Mouse (Mus musculus): ENCODE data around the gene Slc26a6.

Gene Slc26a6

GRCm38 (mm10) chr9:108845390-108845789 lies 7.7 kb upstream of the Slc26a6 start:
- no peak for DNase-seq (ENCODE audit: low read depth, low spot score)

- no peak for DNase-seq (ENCODE audit: low read depth, low spot score)
These were observed 5.7 kb upstream of the Slc26a6 start for GRCm38 (mm10) chr9:108847374-108847773.

DNA sequence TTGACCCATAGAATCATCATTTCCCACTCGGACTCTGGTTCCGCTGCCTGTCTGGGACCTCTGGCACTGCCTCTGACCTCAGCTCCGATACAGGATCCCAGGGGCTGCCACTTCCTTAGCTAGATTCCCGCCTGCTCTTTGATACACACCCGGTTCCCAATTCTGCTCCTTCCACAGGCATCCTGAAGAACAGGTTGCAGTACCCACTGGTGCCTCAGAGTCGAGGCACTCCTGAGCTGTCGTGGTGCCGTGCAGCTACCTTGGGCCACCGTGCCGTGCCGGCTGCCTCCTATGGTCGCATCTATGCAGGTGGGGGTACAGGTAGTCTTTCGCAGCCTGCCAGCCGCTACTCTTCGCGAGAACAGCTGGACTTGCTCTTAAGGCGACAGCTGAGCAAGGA lies 4.7 kb upstream of the Slc26a6 start:
- no peak for DNase-seq (ENCODE audit: low read depth, low spot score)

DNA sequence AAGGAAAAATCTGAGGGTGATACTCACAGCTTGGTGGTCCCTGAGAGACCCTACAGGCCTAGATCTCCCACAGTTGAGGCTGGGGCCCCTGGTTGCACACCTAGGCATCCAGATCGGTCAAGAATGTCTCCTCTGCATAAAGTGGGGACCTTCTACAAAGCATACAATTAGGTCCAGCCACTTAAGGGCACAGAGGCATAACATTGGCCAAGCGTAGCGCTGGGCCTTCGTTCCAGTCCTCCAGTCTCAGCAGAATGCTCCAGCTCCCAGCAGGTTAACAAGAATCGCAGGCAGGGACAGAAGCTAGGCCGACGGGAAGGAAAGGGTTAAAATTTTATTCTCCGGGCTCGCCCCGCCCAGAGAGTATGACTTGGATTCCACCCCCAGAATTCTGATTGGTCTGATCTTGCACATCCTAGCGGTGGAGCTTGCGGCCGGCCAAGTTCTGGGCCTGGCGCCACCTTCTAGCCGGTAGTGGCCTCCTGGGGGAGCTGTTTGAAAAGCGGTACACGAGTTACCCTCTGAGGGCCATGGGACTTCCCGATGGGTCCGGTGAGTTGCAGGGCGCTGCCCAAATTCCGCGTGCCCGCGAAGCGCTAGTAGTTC lies 655 bp downstream of the Slc26a6 start:
- DNase-seq (ENCODE audit: low read depth, low spot score): peak; percentile 97

GRCm38 (mm10) chr9:108854241-108854696 lies 1.2 kb downstream of the Slc26a6 start:
- peak; percentile 95 for DNase-seq (ENCODE audit: low read depth, low spot score)

DNA sequence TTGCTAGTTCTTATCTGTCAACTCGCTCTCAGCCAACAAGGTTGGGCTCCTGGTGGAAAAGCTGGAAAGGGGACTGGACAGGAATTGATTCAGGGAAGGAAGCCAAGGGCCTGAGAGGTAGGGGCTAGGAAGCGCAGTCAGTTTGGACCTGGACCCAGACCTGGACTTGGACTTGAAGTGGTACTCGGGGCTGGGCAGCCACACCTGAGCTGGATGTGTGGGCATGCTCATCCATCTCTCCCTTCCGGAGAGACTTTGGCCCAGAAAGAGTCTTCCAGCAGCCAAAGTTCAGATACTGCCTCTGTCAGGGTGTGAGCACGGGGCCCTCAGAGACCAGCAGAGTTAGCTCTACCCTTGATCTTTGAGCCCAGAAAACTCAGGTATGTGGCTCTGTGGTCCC lies 2.3 kb downstream of the Slc26a6 start:
- DNase-seq (ENCODE audit: low read depth, low spot score): no peak

GRCm38 (mm10) chr9:108858792-108859527 lies 5.9 kb downstream of the Slc26a6 start:
- DNase-seq (ENCODE audit: low read depth, low spot score): no peak

DNA sequence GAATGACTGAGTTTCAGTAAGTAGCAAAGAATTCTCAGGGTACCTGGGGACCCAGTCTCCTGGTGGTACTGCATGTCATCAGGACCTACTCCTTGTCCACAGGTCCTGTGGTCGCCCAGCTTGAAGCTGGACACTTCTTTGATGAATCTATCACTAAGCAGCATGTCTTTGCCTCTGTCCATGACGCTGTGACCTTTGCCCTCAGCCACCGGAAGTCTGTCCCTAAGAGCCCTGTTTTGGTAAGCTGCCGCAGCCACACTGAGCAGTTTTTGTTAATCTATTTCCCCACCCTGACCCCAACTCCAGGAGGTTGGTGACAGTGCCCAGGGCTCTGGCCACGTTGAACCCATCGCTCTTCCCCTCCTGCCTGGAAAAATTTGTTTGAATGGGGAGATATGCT lies 59.2 kb downstream of the Slc26a6 start:
- DNase-seq (ENCODE audit: low read depth, low spot score): no peak

DNA sequence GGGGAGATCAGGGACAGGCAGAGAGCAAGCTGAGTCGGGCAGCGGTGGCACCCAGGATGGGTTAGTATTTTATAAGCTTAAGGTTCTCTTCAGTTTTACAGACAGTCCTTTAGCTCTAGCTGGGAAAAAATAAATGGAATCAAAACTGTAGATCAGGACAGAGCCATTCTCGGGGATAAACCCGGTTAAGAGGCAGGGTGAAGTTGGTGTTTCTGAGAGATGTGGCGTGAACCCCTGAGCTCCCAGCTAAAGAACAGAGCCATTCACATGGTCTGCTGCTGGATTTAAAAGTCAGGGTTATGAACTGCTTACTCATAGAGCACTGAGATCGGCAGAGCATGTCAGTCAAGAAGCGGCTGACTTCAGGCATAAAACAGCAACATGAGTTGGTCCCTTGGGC lies 60.1 kb downstream of the Slc26a6 start:
- no peak for DNase-seq (ENCODE audit: low read depth, low spot score)

GRCm38 (mm10) chr9:108913621-108914020 lies 60.5 kb downstream of the Slc26a6 start:
- DNase-seq (ENCODE audit: low read depth, low spot score): no peak

DNA sequence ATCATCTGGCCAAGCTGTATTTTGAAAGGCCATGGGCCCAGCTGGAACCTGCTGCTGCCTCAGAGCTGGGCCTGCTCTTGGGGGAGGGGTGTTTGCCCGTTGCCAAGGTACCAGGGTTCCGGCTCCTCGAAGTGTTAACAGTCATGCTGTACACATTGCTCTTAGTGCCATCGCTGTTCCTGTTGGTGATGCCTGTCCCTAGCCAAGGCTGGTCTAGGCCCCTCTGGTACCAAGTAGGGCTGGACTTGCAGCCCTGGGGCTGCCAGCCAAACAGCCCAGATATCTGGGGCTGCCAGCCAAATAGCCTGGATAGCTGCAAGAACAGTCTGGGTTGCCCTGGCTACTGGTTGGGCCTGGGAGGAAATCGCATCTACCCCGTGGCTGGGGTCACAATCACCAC lies 61.4 kb downstream of the Slc26a6 start, which contains the start of gene Tmem89:
Gene Tmem89 (plus strand): TSS at position 129 of the 400 bp plus-strand sequence.
- no peak for DNase-seq (ENCODE audit: low read depth, low spot score)

DNA sequence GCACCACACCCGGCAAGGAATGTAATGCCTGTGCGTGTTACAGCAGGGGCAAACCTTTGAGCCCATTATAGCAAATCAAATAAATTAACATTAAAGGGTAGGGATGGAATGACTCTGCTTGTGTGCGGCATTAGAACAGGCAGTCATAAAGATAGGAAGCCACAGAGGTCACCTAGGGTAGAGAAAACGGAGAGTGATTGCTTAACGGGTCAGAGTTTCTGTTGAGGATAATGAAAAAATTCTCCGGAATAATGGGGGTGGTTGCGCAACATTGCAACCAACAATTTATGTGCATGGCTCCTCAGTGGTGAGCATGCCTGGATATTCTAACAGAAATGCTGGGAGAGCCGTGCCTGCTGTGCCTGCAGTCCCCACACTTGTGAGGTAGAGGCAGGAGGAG lies 72.8 kb downstream of the Slc26a6 start:
- DNase-seq (ENCODE audit: low read depth, low spot score): no peak

- DNase-seq (ENCODE audit: low read depth, low spot score): no peak
These were observed 75.3 kb downstream of the Slc26a6 start for GRCm38 (mm10) chr9:108928424-108928823.

- no peak for DNase-seq (ENCODE audit: low read depth, low spot score)
These were observed 82.9 kb downstream of the Slc26a6 start for GRCm38 (mm10) chr9:108935991-108936390.

GRCm38 (mm10) chr9:108936418-108937364 lies 83.6 kb downstream of the Slc26a6 start, which contains the start of gene Uqcrc1:
Gene Uqcrc1 (plus strand): TSS chr9:108936633.
- peak; percentile 99 for DNase-seq (ENCODE audit: low read depth, low spot score)

DNA sequence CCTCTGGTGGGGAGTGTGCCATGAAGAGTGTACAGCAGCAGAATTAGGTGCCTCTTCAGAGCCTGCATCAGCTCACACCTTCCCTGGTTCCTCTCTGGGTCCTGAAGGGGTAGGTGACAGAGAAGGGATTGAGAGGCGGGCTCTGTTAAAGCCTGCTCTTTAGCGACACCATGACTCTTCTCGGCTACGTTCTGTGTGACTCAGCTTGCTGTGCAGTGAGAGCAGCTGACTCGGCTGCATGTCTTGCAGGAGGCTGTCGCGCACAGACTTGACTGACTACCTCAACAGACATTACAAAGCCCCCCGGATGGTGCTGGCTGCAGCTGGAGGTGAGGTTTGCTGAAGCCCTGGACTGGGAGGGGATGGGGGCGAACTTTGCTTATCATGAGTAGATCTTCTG lies 92.0 kb downstream of the Slc26a6 start:
- no peak for DNase-seq (ENCODE audit: low read depth, low spot score)

DNA sequence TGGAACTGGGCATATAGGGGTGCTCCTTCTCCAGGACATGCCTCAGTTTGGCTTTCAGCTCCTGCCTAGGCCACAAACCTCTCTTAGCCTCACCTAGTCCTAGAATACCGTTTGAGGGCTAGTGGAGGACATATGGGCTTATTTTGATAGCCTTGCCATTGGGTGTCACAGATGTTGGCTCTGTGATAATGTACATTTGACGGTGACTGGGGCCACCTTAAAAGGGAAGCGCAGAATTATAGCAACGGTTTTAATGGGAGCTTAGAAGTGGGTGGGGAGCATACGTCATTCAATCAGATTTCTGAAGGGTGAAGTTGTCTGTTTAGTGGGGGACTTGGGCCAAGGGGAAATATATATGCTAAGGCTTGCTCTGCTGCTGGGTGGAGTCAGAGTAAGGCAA lies 92.5 kb downstream of the Slc26a6 start:
- DNase-seq (ENCODE audit: low read depth, low spot score): no peak

DNA sequence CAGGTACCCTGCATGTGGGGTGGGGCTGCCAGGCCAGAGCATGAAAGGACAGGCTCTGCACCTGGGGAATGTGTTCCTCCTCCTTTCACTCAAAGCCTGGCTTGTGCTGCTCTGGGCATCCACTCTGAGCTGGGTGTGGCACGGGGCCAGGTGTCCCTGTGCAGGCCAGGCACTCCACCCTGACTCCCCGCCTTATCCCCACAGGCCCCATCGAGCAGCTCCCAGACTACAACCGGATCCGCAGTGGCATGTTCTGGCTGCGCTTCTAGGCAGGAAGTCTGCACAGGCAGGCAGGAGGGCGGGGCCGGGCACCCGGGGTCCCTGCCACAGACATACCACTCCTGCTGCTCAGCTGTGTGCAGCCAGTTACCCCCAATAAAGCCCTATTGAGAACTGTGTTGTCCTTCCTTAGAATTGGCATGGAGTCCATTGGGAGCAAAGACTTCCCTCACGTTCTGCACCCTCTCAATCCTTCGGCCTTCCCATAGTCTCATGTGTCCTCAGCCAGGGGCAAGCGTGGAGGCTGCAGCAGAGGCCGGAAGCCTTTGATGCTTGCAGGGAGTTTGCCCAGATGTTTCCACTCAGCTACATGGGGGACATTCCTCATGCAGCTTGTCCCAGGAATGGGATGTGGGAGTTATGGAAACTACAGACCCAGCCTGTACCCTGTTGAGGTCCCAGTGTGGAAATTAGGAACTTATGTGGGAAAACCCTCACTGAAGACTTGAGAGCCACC lies 96.3 kb downstream of the Slc26a6 start:
- no peak for DNase-seq (ENCODE audit: low read depth, low spot score)

GRCm38 (mm10) chr9:108949967-108950728 lies 97.1 kb downstream of the Slc26a6 start:
- no peak for DNase-seq (ENCODE audit: low read depth, low spot score)

DNA sequence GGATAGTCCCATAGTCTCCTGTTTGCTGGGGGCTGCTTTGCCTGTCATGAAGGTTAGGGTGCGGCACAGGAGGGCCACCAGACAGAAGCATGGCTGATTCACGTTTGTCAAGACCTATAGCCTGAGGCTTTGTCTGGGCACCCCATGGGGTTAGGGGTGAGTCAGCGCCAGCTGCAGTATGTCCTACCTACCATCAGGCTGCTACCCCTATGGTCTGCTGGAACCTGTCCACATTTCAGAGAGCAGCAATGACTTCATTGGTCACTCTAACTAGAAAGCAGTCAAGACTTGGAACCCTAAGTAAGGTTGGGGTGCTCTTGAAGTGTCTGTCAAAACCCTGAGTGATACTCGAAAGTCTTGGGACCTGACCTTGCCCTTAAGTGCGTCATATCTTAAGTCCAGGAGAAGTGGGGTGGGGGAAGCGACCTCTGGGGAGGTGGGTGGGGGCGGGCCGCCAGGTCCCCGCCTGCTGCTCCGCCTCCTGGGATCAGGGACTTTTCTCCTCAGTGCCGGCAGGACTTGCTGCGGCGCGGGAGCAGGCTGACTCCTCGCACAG lies 100.1 kb downstream of the Slc26a6 start, which contains the start of gene Col7a1:
Gene Col7a1 (plus strand): TSS at position 506 of the 556 bp plus-strand sequence.
- no peak for DNase-seq (ENCODE audit: low read depth, low spot score)
